Mouse (Mus musculus) kidney, adult 2 months (tissue): Measurements from ENCODE around the gene Slc35g1. TPM values are rescaled to one million over a fixed set of nuclear protein-coding genes. Genes with fewer than 3 reads are reported as not detected.

ENCODE experiments used
- DNase-seq: peaks from one replicate; pipeline ENCODE4 v3.0.0; 2021
- H3K27ac ChIP-seq: fragments of 200-500 bp; 2 replicates; pipeline ENCODE4 v1.5.1; 2012; ENCODE audit warnings: low read depth, low read length, control low read depth, inconsistent platforms; ENCODE audit not compliant: insufficient read depth
- H3K27me3 ChIP-seq: fragments of 200-500 bp; replicated peaks from 2 replicates; pipeline ENCODE4 v1.6.1; 2012; ENCODE audit warnings: mild to moderate bottlenecking, moderate library complexity, low read length, inconsistent platforms; ENCODE audit not compliant: control insufficient read depth, insufficient read depth
- H3K36me3 ChIP-seq: fragments of 200-500 bp; 2 replicates; pipeline ENCODE4 v1.6.1; 2012; ENCODE audit warnings: mild to moderate bottlenecking, moderate library complexity, low read length, inconsistent platforms; ENCODE audit not compliant: control insufficient read depth, insufficient read depth
- H3K4me1 ChIP-seq: fragments of 200-500 bp; 2 replicates; pipeline ENCODE4 v1.6.1; 2011; ENCODE audit warnings: low read length; ENCODE audit not compliant: control insufficient read depth, insufficient read depth
- H3K4me3 ChIP-seq: fragments of 200-500 bp; 2 replicates; pipeline ENCODE4 v1.5.1; 2011; ENCODE audit warnings: mild to moderate bottlenecking, low read depth, low read length, control low read depth; ENCODE audit not compliant: insufficient read depth
- CTCF ChIP-seq: fragments of 200-500 bp; conservative IDR thresholded peaks from 2 replicates; pipeline ENCODE4 v1.5.1; 2011; ENCODE audit warnings: low read depth, mild to moderate bottlenecking, control low read depth, low read length, moderate library complexity, mixed read lengths; ENCODE audit not compliant: insufficient read depth, insufficient read length
- POLR2A ChIP-seq: fragments of 200-500 bp; IDR thresholded peaks from one replicate; pipeline ENCODE4 v1.6.1; 2011; ENCODE audit warnings: low read depth, low read length, control low read depth
- WGBS: fragments of 180-500 bp; shearing (Covaris S2); methylation state at CpG from one replicate; pipeline ENCODE4 v1.1.7; 2018; 5-methylcytosine and 5-hydroxymethylcytosine counted together
- polyA plus RNA-seq: library from polyadenylated mRNA; depleted of rRNA; stranded (reverse); fragments of >200 nt; gene quantifications from 2 replicates; pipeline ENCODE4 v1.2.3, GENCODE M21; 2012; rRNA removed

Gene Slc35g1
- polyA plus RNA-seq, 1 experiment = 5.9 TPM

DNA sequence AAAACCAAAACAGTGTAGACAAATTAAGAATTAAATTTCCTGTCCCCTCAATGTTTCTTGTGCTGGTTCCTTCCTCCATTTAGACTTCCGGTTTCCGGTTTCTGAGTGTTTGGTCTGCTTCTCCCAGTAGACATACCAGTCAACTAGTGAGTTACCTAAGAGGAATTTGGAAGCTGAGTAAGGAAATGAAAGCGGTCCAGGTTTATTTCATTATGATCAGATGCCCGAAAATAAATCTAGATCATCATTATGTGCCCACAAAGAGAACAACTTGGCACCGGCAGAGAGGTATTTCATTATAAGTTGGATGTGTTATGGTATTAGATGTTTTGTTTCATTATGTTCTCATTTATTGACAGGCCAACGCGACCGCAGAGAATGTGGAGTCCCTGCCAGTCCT is 34.7 kb downstream of the Slc35g1 start:
- Histone ChIP-seq H3K4me3 (no peak overlapping the region), H3K4me1 (no peaks in the 10 kb centered on the region), H3K27ac (no peak overlapping the region), H3K36me3 (no peaks in the 10 kb centered on the region), H3K27me3 (no peaks in the 10 kb centered on the region)
- no peak for DNase-seq
- no peak for TF ChIP-seq POLR2A
- no peak for TF ChIP-seq CTCF
- 85% methylated on average over 8 of the region's 8 CpGs for WGBS

DNA sequence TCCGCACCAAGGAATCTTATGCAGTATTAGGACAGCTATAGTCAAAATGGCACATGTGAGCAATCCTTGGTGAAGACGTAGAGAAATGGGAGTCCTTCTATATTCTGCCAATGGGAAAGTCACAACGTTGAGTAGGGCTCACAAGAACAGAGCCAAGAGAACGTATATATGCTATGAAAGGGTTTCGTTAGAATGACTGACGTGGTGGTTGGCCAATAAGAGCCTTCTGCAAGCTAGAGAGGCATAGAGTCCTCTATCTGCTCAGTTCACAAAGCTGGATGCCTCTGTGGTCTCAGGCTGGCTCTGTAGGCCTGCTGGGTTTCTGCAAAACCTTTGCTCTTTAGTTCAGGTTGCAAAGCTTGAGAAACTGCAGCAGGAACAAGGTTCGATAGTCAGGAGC is 35.5 kb downstream of the Slc35g1 start:
- Histone ChIP-seq H3K27ac (no peak overlapping the region), H3K4me3 (no peak overlapping the region), H3K36me3 (no peaks in the 10 kb centered on the region), H3K4me1 (no peaks in the 10 kb centered on the region), H3K27me3 (no peaks in the 10 kb centered on the region; the same call in 1 of the 2 replicates)
- DNase-seq = no peak
- TF ChIP-seq POLR2A = no peak
- TF ChIP-seq CTCF = no peak
- WGBS = 82% methylated on average over 7 of the region's 7 CpGs

DNA sequence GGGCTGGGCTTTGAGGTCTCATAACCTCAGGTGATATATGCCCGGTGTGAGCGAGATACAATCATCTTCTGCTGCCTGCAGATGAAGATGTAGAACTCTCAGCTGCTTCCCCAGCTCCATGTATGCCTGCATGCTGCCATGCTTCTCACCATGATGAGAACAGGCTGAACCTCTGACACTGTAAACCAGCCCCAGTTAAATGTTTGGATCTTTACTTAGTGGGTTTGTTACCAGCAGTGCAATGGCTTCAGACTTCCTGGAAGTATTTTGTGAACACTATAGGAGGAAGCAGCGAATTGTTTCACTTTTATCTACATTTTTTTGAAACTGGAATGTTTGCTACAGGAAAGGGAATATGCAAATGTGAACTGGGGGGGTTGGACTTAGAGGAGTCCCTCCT is 36.2 kb downstream of the Slc35g1 start:
- TF ChIP-seq POLR2A (no peak), CTCF (no peak)
- WGBS = 82% methylated on average over 3 of the region's 3 CpGs

DNA sequence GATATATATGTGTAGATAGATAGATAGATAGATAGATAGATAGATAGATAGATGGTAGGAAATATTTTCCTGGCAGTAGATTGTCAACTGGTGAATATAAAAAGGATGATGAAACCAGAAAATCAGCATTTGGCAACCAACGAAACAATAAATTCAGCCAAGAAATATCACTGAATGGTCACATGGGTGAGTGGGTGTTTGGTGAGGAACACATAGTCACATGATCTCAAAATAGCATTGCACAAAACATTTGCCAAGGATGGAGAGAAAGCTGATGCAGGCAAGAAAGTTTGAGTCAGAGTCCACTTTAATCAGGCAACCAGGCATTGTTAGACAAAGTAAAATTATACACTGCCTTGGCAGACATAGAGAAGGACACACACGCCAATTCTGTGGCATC is 37.6 kb downstream of the Slc35g1 start:
- peak; percentile 4 for DNase-seq
- H3K4me3 ChIP-seq = no peak overlapping the region
- WGBS = 55% methylated on average over 2 of the region's 2 CpGs
- TF ChIP-seq CTCF = no peak
- TF ChIP-seq POLR2A = no peak
- no peaks in the 10 kb centered on the region for H3K4me1 ChIP-seq
- no peaks in the 10 kb centered on the region for H3K36me3 ChIP-seq
- H3K27ac ChIP-seq = no peak overlapping the region
- no peaks in the 10 kb centered on the region; the same call in 1 of the 2 replicates for H3K27me3 ChIP-seq

More for the DNA sequence above, 36.2 kb downstream of the Slc35g1 start:
- DNase-seq = no peak
- Histone ChIP-seq H3K4me1 (no peaks in the 10 kb centered on the region), H3K36me3 (no peaks in the 10 kb centered on the region), H3K27me3 (no peaks in the 10 kb centered on the region; the same call in 1 of the 2 replicates), H3K4me3 (no peak overlapping the region), H3K27ac (no peak overlapping the region)

DNA sequence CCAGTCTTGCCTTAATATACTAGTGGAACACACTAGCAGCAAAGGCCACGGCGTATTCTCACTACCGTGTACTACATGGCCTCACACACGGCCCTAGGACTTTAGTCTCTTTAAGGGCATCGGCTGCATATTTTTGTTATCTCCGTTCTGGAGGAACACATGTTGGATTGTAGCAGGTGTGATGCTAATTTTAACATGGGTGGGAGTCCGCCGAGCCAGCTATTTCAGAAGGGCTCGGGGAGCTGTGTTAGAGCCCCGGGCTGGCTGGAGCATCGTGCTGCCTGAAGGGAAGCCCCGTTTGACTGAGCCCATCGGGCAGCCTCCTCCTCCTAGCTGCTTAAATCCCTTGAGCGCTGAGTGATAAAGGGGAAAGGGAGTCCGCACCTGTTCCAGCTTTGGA is 39.4 kb downstream of the Slc35g1 start:
- no peak for DNase-seq
- WGBS = 94% methylated on average over 15 of the region's 15 CpGs

DNA sequence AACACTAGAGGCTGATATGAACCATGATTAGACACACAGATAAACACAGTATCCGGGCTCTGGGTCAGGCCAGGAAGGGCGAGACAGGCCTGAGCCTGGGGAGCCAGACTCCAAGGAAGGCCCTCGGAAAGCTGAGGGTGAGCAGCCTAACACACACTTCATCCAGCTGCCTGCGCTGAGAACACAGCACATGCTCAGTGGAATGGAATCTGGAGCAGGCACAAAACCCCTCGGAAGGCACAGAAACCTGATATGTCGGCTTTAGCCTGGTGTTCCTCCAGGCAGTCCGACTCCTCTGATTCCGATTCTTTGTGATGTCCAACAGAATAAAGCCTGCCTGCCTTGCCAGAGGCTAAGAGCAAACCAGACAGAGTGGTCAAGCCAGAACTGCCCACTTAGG is 46.1 kb downstream of the Slc35g1 start:
- Histone ChIP-seq H3K36me3 (no peaks in the 10 kb centered on the region), H3K4me1 (no peaks in the 10 kb centered on the region), H3K4me3 (no peak overlapping the region), H3K27me3 (no peaks in the 10 kb centered on the region), H3K27ac (no peak overlapping the region)
- 59% methylated on average over 8 of the region's 8 CpGs for WGBS
- no peak for DNase-seq
- TF ChIP-seq CTCF = no peak
- no peak for TF ChIP-seq POLR2A

More for the DNA sequence above, 39.4 kb downstream of the Slc35g1 start:
- H3K27me3 ChIP-seq = no peaks in the 10 kb centered on the region; the same call in 1 of the 2 replicates
- no peaks in the 10 kb centered on the region for H3K36me3 ChIP-seq
- H3K4me1 ChIP-seq = no peaks in the 10 kb centered on the region
- no peak overlapping the region for H3K27ac ChIP-seq
- TF ChIP-seq CTCF (no peak), POLR2A (no peak)
- H3K4me3 ChIP-seq = no peak overlapping the region

DNA sequence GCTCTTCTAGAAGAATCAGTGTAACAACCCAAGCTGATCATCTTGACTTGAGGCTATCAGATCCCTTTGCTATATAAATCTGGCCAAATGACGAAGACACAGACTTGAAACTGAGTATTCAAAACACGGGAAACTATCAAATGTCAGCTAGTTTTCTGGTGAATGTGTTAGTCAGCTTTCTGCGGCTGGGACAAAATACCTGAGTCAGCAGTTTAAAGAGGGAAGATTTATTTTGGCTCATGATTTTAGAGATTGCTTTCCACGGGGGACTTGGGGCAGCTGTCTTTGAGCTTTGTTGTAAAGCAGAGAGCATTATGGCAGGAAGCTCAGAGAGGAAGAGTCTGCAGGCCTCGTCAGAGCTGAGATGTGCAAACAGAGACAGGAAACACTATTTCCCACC is 50.0 kb downstream of the Slc35g1 start:
- Histone ChIP-seq H3K36me3 (no peaks in the 10 kb centered on the region), H3K27me3 (no peaks in the 10 kb centered on the region), H3K27ac (no peak overlapping the region), H3K4me1 (no peaks in the 10 kb centered on the region), H3K4me3 (no peak overlapping the region)
- 51% methylated on average over 5 of the region's 5 CpGs for WGBS
- DNase-seq = no peak
- no peak for TF ChIP-seq CTCF
- no peak for TF ChIP-seq POLR2A

Other genes starting within 250 kb of the Slc35g1 start
- gene Fra10ac1, start 171.8 kb upstream of the Slc35g1 start, polyA plus RNA-seq = 4.0 and 4.8 TPM in 2 replicates
- 0.10 and 0.28 TPM in 2 replicates for gene Lgi1, start 131.4 kb upstream of the Slc35g1 start, polyA plus RNA-seq
- 2.3 and 2.5 TPM in 2 replicates for gene Plce1, start 85.1 kb downstream of the Slc35g1 start, polyA plus RNA-seq